Mouse (Mus musculus) kidney, adult 11 months (tissue): Measurements from ENCODE around the gene Hacl1.

Experiments
- DNase-seq: peaks from one replicate; pipeline ENCODE4 v3.0.0; 2022

Gene Hacl1

GRCm38 (mm10) chr14:31571419-31571818 lies 69.7 kb downstream of the Hacl1 start:
- DNase-seq, result no peak

GRCm38 (mm10) chr14:31570131-31570951 lies 70.7 kb downstream of the Hacl1 start:
- DNase-seq, result no peak

- no peak for DNase-seq
Measured at GRCm38 (mm10) chr14:31569151-31569631, 71.9 kb downstream of the Hacl1 start.

- no peak for DNase-seq
Measured at GRCm38 (mm10) chr14:31565478-31566212, 75.4 kb downstream of the Hacl1 start.

DNA sequence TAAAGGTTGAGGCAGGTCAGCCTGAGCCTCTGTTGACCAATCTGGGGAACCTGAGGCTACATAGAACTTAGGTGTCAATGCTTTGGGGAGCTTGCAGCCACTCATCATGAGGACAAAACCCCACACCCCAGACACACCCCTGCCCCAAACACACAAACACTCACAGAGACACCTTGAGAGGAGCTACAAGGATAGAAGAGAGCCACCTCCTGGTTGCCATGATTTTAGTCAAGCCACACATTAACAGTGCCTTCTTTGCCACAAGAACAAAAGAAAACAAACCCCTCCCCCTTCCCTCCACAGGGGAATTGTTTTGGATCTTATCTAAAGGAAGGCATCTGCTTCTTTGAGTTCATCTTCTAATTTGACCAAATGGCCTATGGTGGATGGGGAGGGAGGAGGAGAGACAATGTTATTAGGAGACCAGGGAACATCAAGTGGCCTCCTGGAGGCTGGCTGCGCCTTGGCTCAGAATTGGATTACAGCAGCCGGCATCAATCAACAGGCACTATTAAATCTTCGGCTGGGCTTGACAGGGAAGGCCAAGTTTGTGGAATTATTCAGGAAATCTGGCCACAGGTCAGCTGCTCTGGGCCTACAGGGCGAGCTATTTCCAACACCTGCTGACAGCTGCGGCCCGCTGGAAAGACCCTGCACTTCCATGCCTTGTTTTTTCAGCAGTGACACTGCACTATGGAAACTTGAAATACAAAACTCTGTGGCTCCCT lies 76.5 kb downstream of the Hacl1 start:
- peak; percentile 50 for DNase-seq

DNA sequence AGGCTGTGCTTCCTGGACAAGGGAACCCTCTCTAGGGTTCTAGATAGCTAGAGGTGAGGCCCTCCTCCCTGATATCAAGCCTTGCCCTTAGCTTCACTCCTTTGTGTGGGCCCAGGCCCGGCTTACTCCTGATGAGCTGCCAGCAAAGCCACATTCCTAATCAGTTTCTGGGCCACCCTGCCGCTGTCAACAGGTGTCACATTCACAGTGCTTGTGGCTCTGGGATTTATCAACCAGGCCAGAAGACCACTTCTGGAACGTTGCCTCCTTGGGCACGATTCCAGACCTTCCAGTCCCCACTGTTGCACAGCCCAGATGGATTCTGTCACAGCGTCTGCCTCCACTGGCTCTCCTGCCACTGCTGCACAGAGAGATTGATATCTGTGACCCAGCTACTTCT lies 80.2 kb downstream of the Hacl1 start:
- no peak for DNase-seq

GRCm38 (mm10) chr14:31559216-31559615 lies 81.9 kb downstream of the Hacl1 start:
- DNase-seq, result no peak

DNA sequence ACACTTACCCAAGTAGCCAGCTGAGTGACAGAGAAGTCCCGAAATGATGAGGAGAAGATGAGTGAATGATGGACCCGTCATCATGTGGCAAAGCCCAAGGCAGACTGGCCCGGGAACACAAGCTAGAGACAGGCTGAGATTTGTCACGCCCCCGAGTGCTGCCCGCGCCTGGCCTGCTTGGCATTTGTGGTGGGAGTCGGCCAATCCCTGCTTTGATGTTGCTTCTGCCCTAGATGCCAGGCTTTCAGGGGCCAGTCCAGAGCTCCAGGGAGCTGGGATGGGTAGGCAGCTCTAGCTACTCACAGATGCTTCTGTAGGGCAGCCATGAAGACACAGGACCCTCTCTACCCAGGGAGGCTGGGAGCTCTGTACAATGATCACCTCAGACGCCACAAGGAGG lies 83.3 kb downstream of the Hacl1 start:
- no peak for DNase-seq

DNA sequence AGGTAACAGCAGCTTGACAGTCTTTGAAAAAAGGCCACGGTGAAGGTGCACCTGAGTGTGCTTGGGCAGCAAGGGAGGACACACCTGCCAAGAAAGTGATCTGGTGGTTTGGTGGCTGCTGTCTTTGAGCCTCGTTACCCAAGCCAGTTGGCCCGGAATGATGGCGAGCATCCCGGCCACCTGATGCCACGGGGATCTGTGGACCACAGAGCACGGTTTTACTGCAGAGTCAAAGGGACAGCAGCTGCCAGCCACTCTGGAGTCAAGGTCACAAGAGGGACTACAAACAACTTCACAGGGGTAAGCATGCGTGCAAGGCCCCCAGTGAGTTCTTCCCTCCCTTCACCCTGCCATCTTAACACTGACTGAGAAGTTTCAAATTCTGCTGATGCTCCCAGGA lies 83.8 kb downstream of the Hacl1 start:
- DNase-seq, result no peak

- DNase-seq, result no peak
Measured at GRCm38 (mm10) chr14:31556526-31557260, 84.4 kb downstream of the Hacl1 start.

- DNase-seq, result no peak
Measured at GRCm38 (mm10) chr14:31555963-31556434, 85.1 kb downstream of the Hacl1 start.

GRCm38 (mm10) chr14:31555021-31555420 lies 86.1 kb downstream of the Hacl1 start:
- DNase-seq, result no peak
